Mouse (Mus musculus): Measurements from ENCODE around the gene Wnk4. TPM values are rescaled to one million over a fixed set of nuclear protein-coding genes. Genes with fewer than 3 reads are reported as not detected.
A peak's percentile ranks its signal among the peaks of the same experiment; 100 is the strongest.

Gene Wnk4
- polyA plus RNA-seq, 1 experiment = 0.49 TPM

- Histone ChIP-seq H3K36me3 (ENCODE audit: control insufficient read depth, insufficient read depth) (peaks cover 5% of the 10 kb centered on the region), H3K79me2 (ENCODE audit: control insufficient read depth, insufficient read depth) (peaks cover 19% of the 10 kb centered on the region), H3K4me3 (ENCODE audit: insufficient read depth, poor library complexity, severe bottlenecking) (no peak overlapping the region), H3K79me3 (ENCODE audit: low read depth) (no peaks in the 10 kb centered on the region), H3ac (ENCODE audit: control insufficient read depth, insufficient read length, low read depth) (no peak overlapping the region), H3K27me3 (ENCODE audit: control insufficient read depth, insufficient read depth, insufficient read length) (no peaks in the 10 kb centered on the region)
- TF ChIP-seq USF1 (IDR thresholded peaks at IDR 0.05; ENCODE audit: low read depth) (no peak), MYOD1 (IDR thresholded peaks at IDR 0.05; ENCODE audit: control insufficient read depth, insufficient read length, low read depth) (peak; percentile 19)
Measured at GRCm38 (mm10) chr11:101221306-101221986, 38.9 kb upstream of the Wnk4 start.

- no peak for TF ChIP-seq MYOD1 (IDR thresholded peaks at IDR 0.05; ENCODE audit: control insufficient read depth, insufficient read length, low read depth)
- H3K79me3 ChIP-seq (ENCODE audit: low read depth) = no peaks in the 10 kb centered on the region
Measured at GRCm38 (mm10) chr11:101224337-101224736, 36.0 kb upstream of the Wnk4 start.

GRCm38 (mm10) chr11:101225331-101226064 is 34.9 kb upstream of the Wnk4 start:
- no peaks in the 10 kb centered on the region for H3K27me3 ChIP-seq (ENCODE audit: control insufficient read depth, insufficient read depth, insufficient read length)
- H3K4me3 ChIP-seq (ENCODE audit: insufficient read depth, poor library complexity, severe bottlenecking) = peak overlapping the region; percentile 60
- peak overlapping the region; percentile 40 for H3ac ChIP-seq (ENCODE audit: control insufficient read depth, insufficient read length, low read depth)
- no peak for TF ChIP-seq MYOG (IDR thresholded peaks at IDR 0.05; ENCODE audit: control insufficient read depth, extremely low read depth, insufficient read length)
- no peak for TF ChIP-seq MYOD1 (IDR thresholded peaks at IDR 0.05; ENCODE audit: control insufficient read depth, insufficient read length, low read depth)
- TF ChIP-seq CTCF (IDR thresholded peaks at IDR 0.05; ENCODE audit: control insufficient read depth, insufficient read depth, insufficient read length) = no peak
- TF ChIP-seq MAX (IDR thresholded peaks at IDR 0.05) = no peak
- TF ChIP-seq FOSL1 (IDR thresholded peaks at IDR 0.05; ENCODE audit: insufficient read depth, low read length, poor library complexity, severe bottlenecking) = no peak
- TF ChIP-seq USF1 (IDR thresholded peaks at IDR 0.05; ENCODE audit: low read depth) = no peak
- TF ChIP-seq CEBPB (IDR thresholded peaks at IDR 0.05; ENCODE audit: low read depth) = no peak
- no peaks in the 10 kb centered on the region for H3K36me3 ChIP-seq (ENCODE audit: control insufficient read depth, insufficient read depth)
- H3K79me3 ChIP-seq (ENCODE audit: low read depth) = no peaks in the 10 kb centered on the region
- H3K79me2 ChIP-seq (ENCODE audit: control insufficient read depth, insufficient read depth) = peaks cover 19% of the 10 kb centered on the region

More at GRCm38 (mm10) chr11:101224337-101224736, 36.0 kb upstream of the Wnk4 start:
- H3K79me2 ChIP-seq (ENCODE audit: control insufficient read depth, insufficient read depth) = peaks cover 19% of the 10 kb centered on the region
- no peaks in the 10 kb centered on the region for H3K36me3 ChIP-seq (ENCODE audit: control insufficient read depth, insufficient read depth)
- no peaks in the 10 kb centered on the region for H3K27me3 ChIP-seq (ENCODE audit: control insufficient read depth, insufficient read depth, insufficient read length)
- no peak overlapping the region for H3K4me3 ChIP-seq (ENCODE audit: insufficient read depth, poor library complexity, severe bottlenecking)
- no peak overlapping the region for H3ac ChIP-seq (ENCODE audit: control insufficient read depth, insufficient read length, low read depth)

GRCm38 (mm10) chr11:101226065-101226701 is 34.2 kb upstream of the Wnk4 start, which contains the start of gene Ezh1:
Gene Ezh1 (minus strand): TSS chr11:101226463.
- H3ac ChIP-seq (ENCODE audit: control insufficient read depth, insufficient read length, low read depth) = peak within 1 kb of the TSS; percentile 40
- H3K36me3 ChIP-seq (ENCODE audit: control insufficient read depth, insufficient read depth) = no peaks in the 10 kb centered on the region
- TF ChIP-seq MAX (IDR thresholded peaks at IDR 0.05) (no peak), CEBPB (IDR thresholded peaks at IDR 0.05; ENCODE audit: low read depth) (no peak), MYOD1 (IDR thresholded peaks at IDR 0.05; ENCODE audit: control insufficient read depth, insufficient read length, low read depth) (no peak), MYOG (IDR thresholded peaks at IDR 0.05; ENCODE audit: control insufficient read depth, extremely low read depth, insufficient read length) (no peak), USF1 (IDR thresholded peaks at IDR 0.05; ENCODE audit: low read depth) (no peak), FOSL1 (IDR thresholded peaks at IDR 0.05; ENCODE audit: insufficient read depth, low read length, poor library complexity, severe bottlenecking) (no peak), CTCF (IDR thresholded peaks at IDR 0.05; ENCODE audit: control insufficient read depth, insufficient read depth, insufficient read length) (no peak)
- no peaks in the 10 kb centered on the region for H3K79me3 ChIP-seq (ENCODE audit: low read depth)
- H3K79me2 ChIP-seq (ENCODE audit: control insufficient read depth, insufficient read depth) = peaks cover 19% of the 10 kb centered on the region
- H3K4me3 ChIP-seq (ENCODE audit: insufficient read depth, poor library complexity, severe bottlenecking) = peak within 1 kb of the TSS; percentile 60
- H3K27me3 ChIP-seq (ENCODE audit: control insufficient read depth, insufficient read depth, insufficient read length) = no peaks in the 10 kb centered on the region

- Histone ChIP-seq H3K27me3 (ENCODE audit: control insufficient read depth, insufficient read depth, insufficient read length) (no peaks in the 10 kb centered on the region), H3K79me2 (ENCODE audit: control insufficient read depth, insufficient read depth) (peaks cover 12% of the 10 kb centered on the region), H3K4me3 (ENCODE audit: insufficient read depth, poor library complexity, severe bottlenecking) (no peak overlapping the region), H3K36me3 (ENCODE audit: control insufficient read depth, insufficient read depth) (no peaks in the 10 kb centered on the region), H3ac (ENCODE audit: control insufficient read depth, insufficient read length, low read depth) (no peak overlapping the region), H3K79me3 (ENCODE audit: low read depth) (no peaks in the 10 kb centered on the region)
- TF ChIP-seq MAX (IDR thresholded peaks at IDR 0.05) (no peak), CEBPB (IDR thresholded peaks at IDR 0.05; ENCODE audit: low read depth) (no peak), MYOD1 (IDR thresholded peaks at IDR 0.05; ENCODE audit: control insufficient read depth, insufficient read length, low read depth) (no peak), CTCF (IDR thresholded peaks at IDR 0.05; ENCODE audit: control insufficient read depth, insufficient read depth, insufficient read length) (no peak), MYOG (IDR thresholded peaks at IDR 0.05; ENCODE audit: control insufficient read depth, extremely low read depth, insufficient read length) (no peak), FOSL1 (IDR thresholded peaks at IDR 0.05; ENCODE audit: insufficient read depth, low read length, poor library complexity, severe bottlenecking) (no peak), USF1 (IDR thresholded peaks at IDR 0.05; ENCODE audit: low read depth) (no peak)
Measured at GRCm38 (mm10) chr11:101229361-101229900, 30.9 kb upstream of the Wnk4 start.
